Mouse (Mus musculus): ENCODE results near the gene Skint11. TPM values are rescaled to one million over a fixed set of nuclear protein-coding genes. Genes with fewer than 3 reads are reported as not detected.
"Not testable (repeated sequence)": the region's sequence is repeated elsewhere in the genome, so short reads cannot be mapped to it uniquely, and the experiment has no call there.

Skint11 gene
- polyA plus RNA-seq (2015; fragmentation: Nextera tagmentation; extraction: Ambion mirVana): not detected in 2 replicates

GRCm38 (mm10) chr4:114163084-114163483 lies at the start of gene Skint11:
Gene Skint11 (plus strand): TSS chr4:114163384.
- no peak within 1 kb of the TSS for H3K9ac ChIP-seq (ENCODE audit: low read length)
- TF ChIP-seq EP300 (optimal IDR thresholded peaks at IDR 0.05): no peak
- TF ChIP-seq CTCF (IDR thresholded peaks at IDR 0.05; ENCODE audit: low read depth): no peak
- DNase-seq (ENCODE audit: low spot score): no peak
- ATAC-seq (ENCODE audit: low FRiP score, low TSS enrichment): no peak
- H3K9me3 ChIP-seq (ENCODE audit: control insufficient read depth, low read length): no peaks in the 10 kb centered on the region
- no peaks in the 10 kb centered on the region for H3K4me1 ChIP-seq (replicated peaks; ENCODE audit: control insufficient read depth, insufficient read depth)
- H3K4me3 ChIP-seq (ENCODE audit: low read depth, low read length): no peak within 1 kb of the TSS
- no peak within 1 kb of the TSS for H3K4me2 ChIP-seq (replicated peaks; ENCODE audit: low read depth)
- H3K27me3 ChIP-seq (ENCODE audit: control insufficient read depth, insufficient read depth, low read length): no peaks in the 10 kb centered on the region
- no peak within 1 kb of the TSS for H3K27ac ChIP-seq (replicated peaks)
- WGBS: 84% methylated on average over 1 of the region's 1 CpGs
- no peaks in the 10 kb centered on the region for H3K36me3 ChIP-seq (ENCODE audit: control insufficient read depth, insufficient read depth, low read length)

DNA sequence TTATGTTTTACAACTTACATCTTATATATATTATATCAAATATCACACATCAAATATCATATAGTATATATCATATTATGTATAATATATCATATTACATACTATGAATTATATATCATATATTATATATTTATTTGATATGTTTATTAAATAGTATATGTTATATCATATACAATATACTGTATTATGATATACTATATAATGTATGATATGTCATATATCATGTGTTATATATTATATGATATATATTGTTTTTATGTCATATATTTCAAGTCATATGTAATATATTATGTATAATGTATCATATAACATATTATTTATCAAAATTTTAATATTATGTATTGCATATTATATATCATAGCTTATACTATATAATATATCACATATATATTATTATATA lies 2.0 kb upstream of the Skint11 start:
- Histone ChIP-seq H3K4me3 (ENCODE audit: low read depth, low read length) (no peak overlapping the region), H3K4me2 (replicated peaks; ENCODE audit: low read depth) (no peak overlapping the region), H3K27me3 (ENCODE audit: control insufficient read depth, insufficient read depth, low read length) (no peaks in the 10 kb centered on the region), H3K4me1 (replicated peaks; ENCODE audit: control insufficient read depth, insufficient read depth) (no peaks in the 10 kb centered on the region), H3K27ac (replicated peaks) (no peak overlapping the region), H3K9me3 (ENCODE audit: control insufficient read depth, low read length) (no peaks in the 10 kb centered on the region), H3K9ac (ENCODE audit: low read length) (no peak overlapping the region), H3K36me3 (ENCODE audit: control insufficient read depth, insufficient read depth, low read length) (no peaks in the 10 kb centered on the region)
- DNase-seq (ENCODE audit: low spot score) (no peak), ATAC-seq (ENCODE audit: low FRiP score, low TSS enrichment) (no peak)
- TF ChIP-seq CTCF (IDR thresholded peaks at IDR 0.05; ENCODE audit: low read depth) (no peak), EP300 (optimal IDR thresholded peaks at IDR 0.05) (no peak)

DNA sequence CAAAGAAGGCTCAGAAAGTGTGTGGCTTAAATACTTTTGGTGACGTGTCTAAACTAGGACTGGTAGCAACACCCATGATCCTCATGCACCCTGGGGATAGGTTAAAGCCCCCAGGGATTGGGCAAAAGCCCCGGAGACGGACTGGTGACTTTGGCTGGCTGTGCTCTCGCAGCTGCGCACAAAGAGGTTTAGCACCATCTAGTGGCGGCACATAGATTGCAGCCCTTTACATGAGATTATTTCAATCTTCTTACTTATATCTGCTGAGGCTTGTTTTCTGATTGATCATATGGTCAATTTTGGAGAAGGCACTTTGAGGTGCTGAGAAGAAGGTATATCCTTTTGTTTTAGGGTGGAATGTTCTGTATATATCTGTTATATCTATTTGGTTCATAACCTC lies 9.7 kb downstream of the Skint11 start:
- not testable (repeated sequence) for H3K36me3 ChIP-seq (ENCODE audit: control insufficient read depth, insufficient read depth, low read length); DNase-seq (ENCODE audit: low spot score); H3K4me3 ChIP-seq (ENCODE audit: low read depth, low read length); H3K9ac ChIP-seq (ENCODE audit: low read length); H3K27ac ChIP-seq (replicated peaks); H3K27me3 ChIP-seq (ENCODE audit: control insufficient read depth, insufficient read depth, low read length); H3K9me3 ChIP-seq (ENCODE audit: control insufficient read depth, low read length); ATAC-seq (ENCODE audit: low FRiP score, low TSS enrichment); H3K4me1 ChIP-seq (replicated peaks; ENCODE audit: control insufficient read depth, insufficient read depth); H3K4me2 ChIP-seq (replicated peaks; ENCODE audit: low read depth)
- TF ChIP-seq CTCF (IDR thresholded peaks at IDR 0.05; ENCODE audit: low read depth): peak; percentile 62
- WGBS: 13% methylated on average over 5 of the region's 6 CpGs

GRCm38 (mm10) chr4:114256906-114257305 lies 93.7 kb downstream of the Skint11 start:
- ATAC-seq (ENCODE audit: low FRiP score, low TSS enrichment): not testable (repeated sequence)

More at GRCm38 (mm10) chr4:114256906-114257305, 93.7 kb downstream of the Skint11 start:
- H3K4me2 ChIP-seq (replicated peaks; ENCODE audit: low read depth); H3K27me3 ChIP-seq (ENCODE audit: control insufficient read depth, insufficient read depth, low read length); H3K4me3 ChIP-seq (ENCODE audit: low read depth, low read length); H3K9me3 ChIP-seq (ENCODE audit: control insufficient read depth, low read length); H3K4me1 ChIP-seq (replicated peaks; ENCODE audit: control insufficient read depth, insufficient read depth); H3K9ac ChIP-seq (ENCODE audit: low read length); DNase-seq (ENCODE audit: low spot score); H3K36me3 ChIP-seq (ENCODE audit: control insufficient read depth, insufficient read depth, low read length); H3K27ac ChIP-seq (replicated peaks): not testable (repeated sequence)
- 50% methylated on average over 1 of the region's 1 CpGs for WGBS

Other genes with a start within 250 kb of the Skint11 start
- not detected in 2 replicates for gene Skint5, start 163.9 kb upstream of the Skint11 start, polyA plus RNA-seq (2015; fragmentation: Nextera tagmentation; extraction: Ambion mirVana)
- gene Trabd2b, start 243.3 kb downstream of the Skint11 start, polyA plus RNA-seq (2015; fragmentation: Nextera tagmentation; extraction: Ambion mirVana): 0.59 and 0.61 TPM in 2 replicates

All from stomach, postnatal 0 days (tissue).